Mouse (Mus musculus) lung, postnatal 25 days (tissue): ENCODE measurements at regions not wholly inside any gene's neighbourhood (a gene's known extent, or its start where the extent isn't known, plus 50 kb on each side); places are given as distances from the start of the nearest gene placed in this dataset.

Experiments used
- DNase-seq: peaks from one replicate; pipeline ENCODE4 v3.0.0; 2022; ENCODE audit warnings: low spot score

- DNase-seq = no peak
Observed at GRCm38 (mm10) chr11:21478191-21478590, 93.8 kb upstream of the Wdpcp start.

- no peak for DNase-seq
Observed at GRCm38 (mm10) chr11:21470711-21471110, 99.7 kb upstream of the Ugp2 start.

DNA sequence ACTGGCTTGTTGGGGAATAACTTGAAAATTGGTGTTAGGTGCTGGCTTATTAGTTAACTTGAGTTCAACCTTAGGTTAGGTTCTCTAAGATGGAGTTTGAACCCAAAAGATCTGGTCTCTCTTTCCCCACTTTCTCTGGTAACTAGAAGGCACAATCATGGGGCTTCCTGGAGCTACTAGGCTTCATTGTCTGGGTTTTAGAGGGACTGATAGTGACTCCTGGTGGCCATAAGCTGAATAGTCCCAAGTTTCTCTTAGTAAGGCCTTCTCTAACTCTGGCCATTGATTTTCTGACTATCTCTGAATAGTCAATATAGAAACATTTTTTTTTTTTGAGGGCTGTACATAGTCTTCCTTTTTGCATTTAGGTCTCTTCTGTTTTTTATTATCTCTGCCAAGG lies 97.5 kb upstream of the Ugp2 start:
- DNase-seq = peak; percentile 6

DNA sequence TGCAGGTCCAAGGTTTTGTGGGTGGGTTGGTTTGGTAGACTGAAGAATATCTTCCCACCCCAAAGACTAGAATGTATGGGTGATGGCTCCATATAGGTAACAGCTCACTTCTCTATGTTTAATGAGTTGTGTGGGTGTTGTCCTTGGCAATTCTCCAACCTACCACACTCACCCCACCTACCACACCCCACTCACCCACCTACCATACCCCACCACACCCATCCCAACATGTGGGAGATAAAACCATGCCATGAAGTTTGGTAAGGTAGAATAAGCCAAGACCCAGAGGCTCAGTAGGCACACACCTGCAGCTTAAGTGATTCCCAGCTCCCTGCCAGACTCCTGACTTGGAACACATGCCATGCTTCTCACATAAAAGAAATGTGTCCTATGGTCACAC lies 89.0 kb upstream of the Ugp2 start:
- DNase-seq = no peak

DNA sequence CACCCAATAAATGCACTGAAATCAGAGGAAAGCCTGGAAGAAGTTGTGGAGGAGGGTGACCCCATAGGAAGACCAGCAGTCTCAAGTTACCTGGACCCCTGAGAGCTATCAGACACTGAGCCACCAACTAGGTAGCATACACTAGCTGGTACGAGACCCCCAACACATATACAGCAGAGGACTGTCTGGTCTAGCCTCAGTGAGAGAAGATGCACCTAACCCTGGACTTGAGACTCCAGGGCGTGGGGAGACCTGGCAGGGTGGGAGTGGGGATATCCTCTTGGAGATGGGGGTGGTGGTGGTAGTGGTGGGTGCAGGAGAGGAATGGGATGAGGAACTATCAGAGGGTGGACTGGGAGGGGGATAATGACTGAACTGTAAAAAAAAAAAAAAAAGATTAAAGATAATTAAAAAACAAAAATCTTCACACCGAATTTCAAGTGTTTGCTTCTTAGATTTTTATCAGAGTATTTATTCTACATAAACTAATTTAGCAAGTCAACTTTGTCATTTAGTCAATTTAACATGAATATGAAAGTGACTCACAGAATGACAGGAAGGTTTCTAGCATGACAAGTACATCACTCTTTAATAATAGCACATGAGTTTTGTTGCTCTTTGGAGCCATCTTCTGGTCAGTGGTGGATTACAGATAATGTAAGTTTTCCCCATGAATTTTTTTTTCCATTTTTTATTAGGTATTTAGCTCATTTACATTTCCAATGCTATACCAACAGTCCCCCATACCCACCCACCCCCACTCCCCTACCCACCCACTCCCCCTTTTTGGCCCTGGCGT lies 82.5 kb upstream of the Ugp2 start:
- DNase-seq = peak; percentile 52

DNA sequence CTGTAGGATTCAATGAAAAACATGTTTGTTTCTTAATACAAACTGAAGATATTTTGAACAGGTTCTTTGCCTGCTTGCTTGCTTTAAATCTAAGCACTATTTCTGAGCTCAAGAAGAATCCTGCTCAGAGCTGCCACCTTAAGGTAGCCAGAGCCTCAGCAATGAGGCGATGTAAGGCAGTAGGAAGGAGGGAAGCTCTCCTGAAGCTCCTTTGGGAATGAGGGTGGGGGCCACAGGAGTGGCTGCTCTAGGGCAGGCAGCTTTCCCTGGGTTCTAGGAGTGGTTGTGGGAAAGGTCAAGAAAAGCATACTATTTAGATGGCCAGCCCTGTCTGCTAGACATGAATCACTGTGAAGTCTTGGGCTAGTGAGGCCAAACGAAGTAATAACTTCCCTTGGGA lies 62.7 kb upstream of the Ugp2 start:
- peak; percentile 44 for DNase-seq

GRCm38 (mm10) chr11:21430021-21430420 lies 59.0 kb upstream of the Ugp2 start:
- DNase-seq = no peak

- DNase-seq = no peak
Observed at GRCm38 (mm10) chr11:21428749-21429148, 57.7 kb upstream of the Ugp2 start.

- no peak for DNase-seq
Observed at GRCm38 (mm10) chr11:21428013-21428317, 57.0 kb upstream of the Ugp2 start.

- no peak for DNase-seq
Observed at GRCm38 (mm10) chr11:21427291-21428012, 56.5 kb upstream of the Ugp2 start.

DNA sequence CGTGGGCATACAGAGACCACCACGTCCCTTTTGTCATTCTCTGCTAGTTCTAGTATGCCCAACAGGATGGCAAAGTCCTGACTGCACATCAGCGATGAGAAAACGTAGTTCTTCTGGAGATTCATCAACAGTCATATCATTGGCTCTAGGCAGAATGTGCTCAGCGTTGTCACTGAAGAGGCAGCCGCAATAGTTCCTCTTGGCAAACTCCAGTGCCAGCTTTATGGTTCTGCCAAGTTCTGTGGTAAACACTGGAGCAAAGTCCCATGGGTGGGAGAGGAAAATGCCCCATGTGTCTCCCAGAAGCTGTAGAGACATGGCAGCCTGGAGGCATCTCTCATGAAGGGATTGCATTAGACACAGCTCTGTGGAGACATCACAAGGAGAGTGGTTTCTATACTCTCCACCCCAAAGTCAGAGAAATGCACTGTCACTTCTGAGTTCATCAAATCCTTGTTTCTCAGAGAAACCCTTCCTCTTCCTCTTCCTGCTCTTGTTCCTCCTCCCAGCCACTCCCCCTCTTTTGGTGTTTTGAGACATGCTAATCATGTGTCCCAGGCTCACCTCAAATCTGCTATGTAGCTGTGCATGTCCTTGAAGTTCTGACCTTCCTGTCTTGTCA lies 54.6 kb upstream of the Ugp2 start:
- no peak for DNase-seq

GRCm38 (mm10) chr11:21424345-21424744 lies 53.3 kb upstream of the Ugp2 start:
- no peak for DNase-seq

DNA sequence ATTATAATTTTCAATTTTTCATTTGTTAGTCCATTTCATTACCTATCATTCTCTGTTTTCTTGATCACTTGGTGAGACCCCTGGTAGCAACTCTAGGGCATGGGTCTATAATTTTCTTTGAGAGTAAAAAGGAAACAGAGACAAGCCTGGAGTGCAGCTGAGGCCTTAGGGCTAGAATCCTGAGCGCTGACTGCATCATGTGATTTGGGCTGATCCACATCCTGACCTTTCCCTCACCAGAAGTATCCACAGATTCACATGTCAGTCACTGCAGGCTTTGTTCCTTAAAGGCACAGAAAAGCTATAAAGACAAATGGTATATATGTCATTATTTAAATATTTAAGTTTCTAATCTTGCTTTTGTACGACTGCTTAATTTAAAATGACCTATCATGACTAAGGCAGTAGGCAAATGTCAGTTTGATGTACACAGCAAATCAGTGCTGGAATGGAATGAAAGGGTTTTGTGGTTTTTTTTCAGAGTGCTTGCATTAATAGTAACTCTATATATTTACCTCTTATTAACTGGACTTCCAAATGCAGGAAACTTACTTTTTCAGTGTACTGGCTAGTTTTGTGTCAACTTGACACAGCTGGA lies 51.4 kb upstream of the Ugp2 start:
- no peak for DNase-seq
